Mouse (Mus musculus) midbrain, embryonic 11.5 days (tissue): ENCODE data around the gene Calhm3. TPM values are rescaled to one million over a fixed set of nuclear protein-coding genes. Genes with fewer than 3 reads are reported as not detected.

Experiments used
- ATAC-seq: fragments of 200-750 bp; cut with Nextera tagmentation; 2 replicates; pipeline ENCODE4 v1.8.0; 2017; ENCODE audit warnings: moderate TSS enrichment, moderate library complexity; ENCODE audit not compliant: low FRiP score
- DNase-seq: peaks from one replicate; pipeline ENCODE4 v3.0.0; 2015; ENCODE audit warnings: low spot score; ENCODE audit errors: missing footprints
- H3K27ac ChIP-seq: fragments of 300-500 bp; sonication (generic); 2 replicates; pipeline ENCODE4 v1.5.1; 2014; ENCODE audit warnings: low read depth, low read length
- H3K27me3 ChIP-seq: fragments of 300-500 bp; sonication (generic); 2 replicates; pipeline ENCODE4 v1.6.1; 2014; ENCODE audit warnings: mild to moderate bottlenecking, low read length, moderate library complexity, mixed read lengths; ENCODE audit not compliant: control insufficient read depth, insufficient read depth
- H3K36me3 ChIP-seq: fragments of 300-500 bp; sonication (generic); 2 replicates; pipeline ENCODE4 v1.6.1; 2014; ENCODE audit warnings: mild to moderate bottlenecking, low read length, moderate library complexity, mixed read lengths; ENCODE audit not compliant: control insufficient read depth, insufficient read depth
- H3K4me1 ChIP-seq: fragments of 300-500 bp; sonication (generic); 2 replicates; pipeline ENCODE4 v1.6.1; 2014; ENCODE audit warnings: low read length; ENCODE audit not compliant: control insufficient read depth, insufficient read depth
- H3K4me2 ChIP-seq: fragments of 300-500 bp; sonication (generic); 2 replicates; pipeline ENCODE4 v1.6.1; 2014; ENCODE audit warnings: mild to moderate bottlenecking, moderate library complexity
- H3K4me3 ChIP-seq: fragments of 300-500 bp; sonication (generic); 2 replicates; pipeline ENCODE4 v1.5.1; 2014; ENCODE audit warnings: low read depth, low read length
- H3K9ac ChIP-seq: fragments of 300-500 bp; sonication (generic); 2 replicates; pipeline ENCODE4 v1.6.1; 2014; ENCODE audit warnings: low read length
- H3K9me3 ChIP-seq: fragments of 300-500 bp; sonication (generic); 2 replicates; pipeline ENCODE4 v1.6.1; 2016; ENCODE audit warnings: low read length; ENCODE audit not compliant: control insufficient read depth
- WGBS: fragments of 180-500 bp; shearing (Covaris S2); extraction: QIAGEN DNeasy Blood & Tissue Kit; methylation state at CpG from one replicate; pipeline ENCODE4 v1.1.7; 2014; 5-methylcytosine and 5-hydroxymethylcytosine counted together
- polyA plus RNA-seq: library from polyadenylated mRNA; unstranded; fragments of >200 nt; fragmentation: Nextera tagmentation; extraction: Ambion mirVana; gene quantifications from 2 replicates; pipeline ENCODE4 v1.2.1, GENCODE M21; 2014

Gene Calhm3
- polyA plus RNA-seq, 1 experiment from 2014 or later: not detected

GRCm38 (mm10) chr19:47137051-47137581, 20.4 kb downstream of the Calhm3 start:
- Histone ChIP-seq H3K9ac (peak overlapping the region; percentile 53; the same call in 1 of the 2 replicates), H3K27me3 (no peaks in the 10 kb centered on the region), H3K4me2 (peak overlapping the region; percentile 36; the same call in 1 of the 2 replicates), H3K36me3 (0 out of 2 replicates have a peak, but pooled peaks cover 2% of the 10 kb centered on the region), H3K4me3 (no peak overlapping the region), H3K27ac (no peak overlapping the region), H3K4me1 (peaks cover 5% of the 10 kb centered on the region), H3K9me3 (no peaks in the 10 kb centered on the region)
- 60% methylated on average over 6 of the region's 6 CpGs for WGBS
- no peak for DNase-seq
- peak; percentile 30; the same call in 1 of the 2 replicates for ATAC-seq

GRCm38 (mm10) chr19:47136170-47136569, 21.4 kb downstream of the Calhm3 start:
- H3K27me3 ChIP-seq: no peaks in the 10 kb centered on the region
- WGBS: 87% methylated on average over 5 of the region's 5 CpGs
- ATAC-seq: no peak
- H3K4me1 ChIP-seq: peaks cover 5% of the 10 kb centered on the region
- no peaks in the 10 kb centered on the region for H3K9me3 ChIP-seq
- H3K36me3 ChIP-seq: peaks cover 6% of the 10 kb centered on the region; the same call in 1 of the 2 replicates
- H3K4me3 ChIP-seq: no peak overlapping the region
- no peak for DNase-seq
- no peak overlapping the region for H3K9ac ChIP-seq
- H3K27ac ChIP-seq: no peak overlapping the region
- no peak overlapping the region for H3K4me2 ChIP-seq

DNA sequence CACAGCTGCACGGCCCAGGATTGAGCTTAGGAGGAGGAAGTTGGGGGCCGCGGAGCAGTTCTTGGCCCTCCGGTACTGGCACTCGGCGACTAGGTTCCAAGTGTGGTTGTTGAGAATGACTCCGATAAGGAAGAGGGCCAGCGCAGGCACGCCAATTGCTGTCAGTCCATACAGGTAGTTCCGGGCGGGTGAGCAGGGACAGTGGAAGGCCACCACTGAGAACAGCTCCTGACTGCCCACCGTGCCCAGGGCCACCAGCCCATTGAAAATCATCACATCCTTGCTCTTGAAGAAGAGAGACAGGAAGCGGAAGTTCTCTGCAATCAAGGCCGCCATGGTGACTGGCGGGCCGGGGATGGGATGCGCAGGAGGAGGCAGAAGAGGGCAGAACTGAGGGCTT, 22.0 kb downstream of the Calhm3 start:
- no peak overlapping the region for H3K27ac ChIP-seq
- H3K4me1 ChIP-seq: peaks cover 5% of the 10 kb centered on the region
- no peak overlapping the region for H3K4me2 ChIP-seq
- DNase-seq: no peak
- 89% methylated on average over 17 of the region's 17 CpGs for WGBS
- no peaks in the 10 kb centered on the region for H3K27me3 ChIP-seq
- no peak overlapping the region for H3K9ac ChIP-seq
- peaks cover 10% of the 10 kb centered on the region; the same call in 1 of the 2 replicates for H3K36me3 ChIP-seq
- H3K9me3 ChIP-seq: no peaks in the 10 kb centered on the region
- H3K4me3 ChIP-seq: no peak overlapping the region
- ATAC-seq: no peak

DNA sequence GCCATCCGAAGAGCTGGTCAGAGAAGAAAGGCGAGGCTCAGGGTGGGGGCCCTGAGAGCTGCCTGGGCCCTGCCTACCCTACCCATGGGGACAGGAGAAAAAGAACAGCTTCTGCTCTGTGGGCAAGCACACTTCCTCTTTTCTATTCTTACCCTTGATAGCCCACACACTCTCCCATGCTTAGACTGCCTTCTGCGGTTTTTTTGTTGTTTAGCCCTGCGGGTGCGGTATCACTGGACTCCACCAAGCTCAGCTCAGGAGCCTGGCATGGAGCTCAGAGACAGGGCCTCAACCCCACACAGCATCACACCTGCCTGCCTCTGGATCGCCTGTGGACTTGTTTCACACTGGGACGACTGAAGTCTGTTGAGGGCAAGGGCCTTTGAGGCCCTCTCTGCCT, 24.4 kb downstream of the Calhm3 start:
- H3K36me3 ChIP-seq: peaks cover 24% of the 10 kb centered on the region
- H3K4me1 ChIP-seq: peaks cover 5% of the 10 kb centered on the region
- ATAC-seq (no peak), DNase-seq (no peak)
- WGBS: 91% methylated on average over 7 of the region's 7 CpGs
- no peaks in the 10 kb centered on the region for H3K27me3 ChIP-seq
- no peak overlapping the region for H3K9ac ChIP-seq
- no peak overlapping the region for H3K4me2 ChIP-seq
- H3K4me3 ChIP-seq: no peak overlapping the region
- no peak overlapping the region for H3K27ac ChIP-seq
- no peaks in the 10 kb centered on the region for H3K9me3 ChIP-seq

- no peak overlapping the region for H3K27ac ChIP-seq
- H3K4me1 ChIP-seq: no peaks in the 10 kb centered on the region
- no peaks in the 10 kb centered on the region for H3K9me3 ChIP-seq
- ATAC-seq (no peak), DNase-seq (peak; percentile 47)
- H3K36me3 ChIP-seq: peaks cover 33% of the 10 kb centered on the region
- 95% methylated on average over 15 of the region's 15 CpGs for WGBS
- H3K4me2 ChIP-seq: no peak overlapping the region
- no peak overlapping the region for H3K4me3 ChIP-seq
- no peaks in the 10 kb centered on the region for H3K27me3 ChIP-seq
- H3K9ac ChIP-seq: no peak overlapping the region
These were observed 26.9 kb downstream of the Calhm3 start for GRCm38 (mm10) chr19:47130551-47131125.

DNA sequence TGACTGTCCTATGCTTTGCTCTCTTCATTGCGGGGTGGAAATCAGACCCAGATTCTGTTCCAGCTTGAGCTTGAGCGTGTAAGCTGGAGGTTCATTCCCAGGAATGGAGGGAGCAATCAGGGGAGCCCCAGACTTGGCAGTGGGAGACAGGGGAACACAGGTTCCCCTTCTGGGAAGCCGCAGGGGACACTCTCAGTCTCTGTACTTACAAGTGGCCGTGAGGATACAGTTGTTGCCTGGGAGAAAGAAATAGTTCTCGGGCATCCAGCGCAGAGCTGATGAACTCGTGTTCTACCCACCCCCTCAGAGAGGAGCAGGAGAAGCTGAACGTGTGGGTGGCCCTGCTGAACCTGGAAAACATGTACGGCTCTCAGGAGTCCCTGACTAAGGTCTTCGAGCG, 28.7 kb downstream of the Calhm3 start:
- no peaks in the 10 kb centered on the region for H3K27me3 ChIP-seq
- ATAC-seq (no peak), DNase-seq (no peak)
- peaks cover 37% of the 10 kb centered on the region for H3K36me3 ChIP-seq
- WGBS: 92% methylated on average over 11 of the region's 11 CpGs
- H3K9ac ChIP-seq: no peak overlapping the region
- no peaks in the 10 kb centered on the region for H3K4me1 ChIP-seq
- no peak overlapping the region for H3K27ac ChIP-seq
- no peaks in the 10 kb centered on the region for H3K9me3 ChIP-seq
- H3K4me3 ChIP-seq: no peak overlapping the region
- H3K4me2 ChIP-seq: no peak overlapping the region

DNA sequence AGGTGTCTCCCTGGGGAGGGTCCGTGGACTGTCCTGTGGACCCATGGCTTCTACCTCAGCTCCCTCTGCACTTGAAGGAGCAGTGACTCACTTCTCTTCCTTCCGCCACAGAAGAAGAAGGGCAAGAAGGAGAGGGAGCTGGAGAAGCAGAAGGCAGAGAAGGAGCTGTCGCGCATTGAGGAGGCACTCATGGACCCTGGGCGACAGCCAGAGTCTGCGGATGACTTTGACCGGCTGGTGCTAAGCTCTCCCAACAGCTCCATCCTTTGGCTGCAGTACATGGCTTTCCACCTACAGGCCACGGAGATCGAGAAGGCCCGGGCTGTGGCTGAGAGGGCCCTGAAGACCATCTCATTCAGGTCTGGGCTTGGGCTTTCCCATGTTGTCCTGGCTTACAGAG, 29.4 kb downstream of the Calhm3 start:
- Histone ChIP-seq H3K27ac (no peak overlapping the region), H3K9ac (no peak overlapping the region), H3K36me3 (peaks cover 37% of the 10 kb centered on the region), H3K9me3 (no peaks in the 10 kb centered on the region), H3K4me3 (no peak overlapping the region), H3K27me3 (no peaks in the 10 kb centered on the region), H3K4me2 (no peak overlapping the region), H3K4me1 (no peaks in the 10 kb centered on the region)
- ATAC-seq (no peak), DNase-seq (peak; percentile 37)
- WGBS: 97% methylated on average over 10 of the region's 10 CpGs

GRCm38 (mm10) chr19:47122802-47123201, 34.8 kb downstream of the Calhm3 start:
- Histone ChIP-seq H3K9me3 (no peaks in the 10 kb centered on the region), H3K27me3 (no peaks in the 10 kb centered on the region), H3K9ac (no peak overlapping the region), H3K36me3 (peaks cover 13% of the 10 kb centered on the region; the same call in 1 of the 2 replicates), H3K4me3 (no peak overlapping the region), H3K4me2 (no peak overlapping the region), H3K4me1 (no peaks in the 10 kb centered on the region), H3K27ac (no peak overlapping the region)
- DNase-seq: peak; percentile 89
- no peak for ATAC-seq
- WGBS: 24% methylated on average over 2 of the region's 2 CpGs

DNA sequence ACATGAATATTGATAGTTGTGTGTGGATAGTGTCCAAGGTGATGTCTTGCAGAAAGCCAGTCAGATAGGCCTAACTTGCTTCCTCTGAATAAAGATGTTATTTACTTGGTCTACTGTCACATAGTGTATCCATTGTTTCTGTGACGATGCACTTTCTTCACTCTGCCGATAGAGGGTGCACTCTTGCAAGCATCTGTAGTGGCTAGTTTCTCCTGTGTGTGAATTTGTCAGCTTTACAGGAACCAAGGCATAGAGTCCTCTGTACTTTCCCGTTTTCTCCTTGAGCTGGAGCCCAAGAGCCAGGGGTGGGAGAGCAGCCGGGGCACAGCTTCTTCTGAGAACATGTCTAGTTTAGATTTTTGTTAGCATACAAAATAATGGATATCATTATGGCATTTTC, 36.5 kb downstream of the Calhm3 start:
- H3K36me3 ChIP-seq: peaks cover 11% of the 10 kb centered on the region; the same call in 1 of the 2 replicates
- WGBS: 46% methylated on average over 4 of the region's 4 CpGs

More for the DNA sequence above, 36.5 kb downstream of the Calhm3 start:
- H3K9ac ChIP-seq: no peak overlapping the region
- no peaks in the 10 kb centered on the region for H3K27me3 ChIP-seq
- no peak overlapping the region for H3K4me2 ChIP-seq
- ATAC-seq: no peak
- H3K27ac ChIP-seq: no peak overlapping the region
- H3K4me3 ChIP-seq: no peak overlapping the region
- H3K4me1 ChIP-seq: no peaks in the 10 kb centered on the region
- peak; percentile 88 for DNase-seq
- H3K9me3 ChIP-seq: no peaks in the 10 kb centered on the region
